Mouse (Mus musculus) cerebellum, adult 8-10 months (tissue): ENCODE data around the gene Mcoln1.
A peak's percentile ranks its signal among the peaks of the same experiment; 100 is the strongest.

ENCODE experiments used
- DNase-seq: peaks from one replicate; pipeline ENCODE4 v3.0.0; 2022

Mcoln1 gene

DNA sequence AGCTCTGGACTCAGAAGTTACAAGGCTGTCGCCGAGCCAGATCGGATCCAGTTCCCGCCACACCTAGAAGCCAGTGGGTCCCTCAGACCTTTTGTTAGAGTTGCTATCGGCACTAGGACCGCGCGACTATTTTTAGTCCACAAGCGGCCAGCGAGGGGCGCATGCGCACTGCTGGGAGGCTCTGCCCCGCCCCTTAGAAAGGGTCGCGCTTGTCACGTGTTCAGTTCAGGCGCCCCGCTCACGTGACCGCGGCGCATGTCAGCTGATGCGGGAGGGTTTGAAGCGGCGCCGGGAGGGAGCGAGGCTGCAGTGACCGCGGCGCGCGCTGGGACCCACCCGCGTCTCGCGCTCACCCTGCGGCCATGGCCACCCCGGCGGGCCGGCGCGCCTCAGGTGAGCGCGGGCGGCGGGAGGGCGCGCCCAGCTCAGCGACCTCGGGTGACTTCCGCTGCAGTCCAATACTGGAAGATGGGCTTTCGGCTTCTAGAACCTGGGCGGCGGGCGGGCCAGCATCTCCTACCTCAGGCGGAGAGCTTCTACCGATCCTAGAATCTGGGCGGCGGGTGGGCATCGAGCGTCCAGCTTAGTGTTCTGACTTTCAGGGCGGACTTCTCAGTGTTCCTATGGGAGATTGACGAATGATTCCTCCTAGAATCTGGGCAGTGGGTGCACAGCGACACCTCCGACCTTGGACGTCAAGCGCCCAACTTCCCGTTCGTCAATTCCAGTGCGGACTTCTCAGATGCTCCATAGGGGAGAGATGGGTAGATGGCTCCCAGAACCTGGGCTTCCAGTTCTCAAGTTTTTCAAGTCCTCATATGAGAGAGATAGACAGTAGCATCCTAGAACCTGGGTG lies at the start of gene Mcoln1:
Gene Mcoln1, plus strand, starts transcription at position 223 of the 856 bp plus-strand sequence.
- peak; percentile 99 for DNase-seq

- peak; percentile 60 for DNase-seq
These were observed 49.6 kb upstream of the Mcoln1 start for GRCm38 (mm10) chr8:3450670-3451069.

DNA sequence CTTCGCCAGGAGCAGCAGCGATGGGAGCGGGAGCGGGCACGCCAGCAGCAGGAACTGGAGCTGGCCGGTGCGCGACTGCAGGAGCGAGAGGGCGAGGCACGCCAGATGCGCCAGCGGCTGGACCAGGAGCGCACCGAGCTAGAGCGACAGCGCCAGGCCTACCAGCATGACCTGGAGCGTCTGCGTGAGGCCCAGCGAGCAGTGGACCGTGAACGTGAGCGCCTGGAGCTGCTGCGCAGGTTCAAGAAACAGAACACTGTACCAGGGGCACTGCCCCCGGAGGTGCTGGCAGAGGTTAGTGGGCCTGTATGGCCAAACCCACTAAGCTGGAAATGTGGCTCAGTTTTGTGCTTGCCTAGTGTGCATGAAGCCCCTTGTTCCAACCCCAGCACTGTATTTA lies 48.3 kb upstream of the Mcoln1 start:
- no peak for DNase-seq

- DNase-seq, result no peak
These were observed 37.0 kb upstream of the Mcoln1 start for GRCm38 (mm10) chr8:3463248-3463647.

GRCm38 (mm10) chr8:3464309-3464708 lies 35.9 kb upstream of the Mcoln1 start:
- no peak for DNase-seq

DNA sequence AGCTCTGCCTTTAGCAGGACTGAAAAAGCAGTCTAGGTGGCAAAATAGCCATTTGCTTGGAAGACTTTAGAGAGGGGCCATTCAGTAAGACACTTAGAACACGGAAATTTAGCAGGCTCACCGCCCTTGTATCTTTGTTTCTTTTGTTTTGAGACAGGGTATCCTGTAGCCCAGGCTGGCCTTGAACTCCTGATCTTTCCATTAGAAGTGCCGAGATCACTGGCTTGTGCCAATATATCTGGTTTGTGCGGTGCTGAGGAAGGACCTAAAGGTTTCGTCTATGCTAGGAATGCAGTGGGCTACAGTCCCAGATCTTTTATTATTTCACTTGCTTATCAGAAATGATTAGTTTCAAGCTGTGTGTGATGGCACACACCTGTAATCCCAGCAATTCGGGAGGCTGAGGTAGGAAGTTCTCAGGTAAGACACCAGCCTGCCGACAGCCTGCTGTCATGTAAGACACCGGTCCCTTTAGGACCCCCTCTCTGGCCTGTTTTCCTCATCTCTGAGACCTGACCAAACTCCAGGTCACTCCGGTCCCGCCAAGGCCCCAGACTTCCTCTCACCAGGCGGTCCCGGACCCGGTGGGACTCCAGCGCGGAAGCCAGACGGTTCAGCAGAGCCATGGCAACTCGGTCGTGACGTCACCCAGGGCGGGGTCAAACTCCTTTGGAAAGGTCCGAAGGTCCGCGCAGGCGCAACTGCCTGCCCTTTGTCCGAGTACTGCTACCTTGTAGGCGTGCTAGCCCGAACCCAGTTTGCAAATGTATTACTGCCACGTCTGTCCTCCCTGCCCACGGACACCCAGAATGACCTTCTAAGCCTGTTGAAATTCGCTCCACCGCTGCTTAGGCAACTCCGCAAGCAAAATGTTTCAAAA lies 33.0 kb upstream of the Mcoln1 start, which contains the start of gene Pex11g:
Gene Pex11g, minus strand, starts transcription at position 675 of the 880 bp plus-strand sequence.
- DNase-seq, result peak; percentile 96

DNA sequence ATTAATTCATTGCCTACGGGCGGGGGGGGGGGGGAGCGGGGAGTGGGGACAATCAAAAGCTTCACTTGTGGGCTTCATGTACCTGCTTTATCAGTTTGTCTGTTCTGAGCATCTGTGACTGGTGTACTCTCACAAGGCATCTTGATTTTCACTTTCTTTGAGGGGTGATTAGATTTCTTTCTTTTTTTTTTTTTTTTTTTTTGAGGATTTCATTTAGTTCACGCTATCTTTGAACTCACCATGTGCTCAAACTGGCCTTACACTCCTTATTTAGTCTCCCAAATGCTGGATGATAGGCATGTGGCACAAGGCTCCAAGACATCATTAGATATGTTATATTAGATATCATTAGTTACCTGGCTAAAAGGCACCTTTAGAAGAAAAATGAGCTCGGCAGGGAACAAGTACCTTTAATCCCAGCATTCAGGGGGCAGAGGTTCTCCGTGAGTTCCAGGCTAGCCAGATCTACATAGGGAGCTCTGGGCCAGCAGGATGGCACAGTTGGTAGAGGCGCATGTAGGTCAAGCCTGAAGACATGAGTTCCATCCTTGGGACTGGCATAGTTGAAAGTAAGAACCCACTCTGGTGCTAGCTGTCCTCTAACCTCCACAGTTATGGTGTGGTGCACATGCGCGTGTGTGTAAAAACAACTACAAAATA lies 32.2 kb upstream of the Mcoln1 start:
- no peak for DNase-seq

DNA sequence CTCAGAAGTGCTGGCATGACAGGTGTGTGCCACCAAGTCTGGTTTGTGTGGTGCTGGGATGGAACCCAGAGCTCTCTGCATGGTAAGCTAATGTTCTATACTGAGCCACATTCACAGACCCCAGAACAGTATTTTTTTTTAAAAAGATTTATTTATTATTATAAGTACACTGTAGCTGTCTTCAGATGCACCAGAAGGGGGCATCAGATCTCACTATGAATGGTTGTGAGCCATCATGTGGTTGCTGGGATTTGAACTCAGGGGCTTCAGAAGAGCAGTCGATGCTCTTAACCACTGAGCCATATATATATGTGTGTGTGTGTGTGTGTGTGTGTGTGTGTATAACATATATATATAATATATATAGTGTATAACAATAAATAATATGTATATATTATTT lies 31.4 kb upstream of the Mcoln1 start:
- DNase-seq, result no peak

GRCm38 (mm10) chr8:3470562-3470961 lies 29.7 kb upstream of the Mcoln1 start, which contains the start of gene Tex45:
Gene Tex45, plus strand, starts transcription at chr8:3470862.
- no peak for DNase-seq

DNA sequence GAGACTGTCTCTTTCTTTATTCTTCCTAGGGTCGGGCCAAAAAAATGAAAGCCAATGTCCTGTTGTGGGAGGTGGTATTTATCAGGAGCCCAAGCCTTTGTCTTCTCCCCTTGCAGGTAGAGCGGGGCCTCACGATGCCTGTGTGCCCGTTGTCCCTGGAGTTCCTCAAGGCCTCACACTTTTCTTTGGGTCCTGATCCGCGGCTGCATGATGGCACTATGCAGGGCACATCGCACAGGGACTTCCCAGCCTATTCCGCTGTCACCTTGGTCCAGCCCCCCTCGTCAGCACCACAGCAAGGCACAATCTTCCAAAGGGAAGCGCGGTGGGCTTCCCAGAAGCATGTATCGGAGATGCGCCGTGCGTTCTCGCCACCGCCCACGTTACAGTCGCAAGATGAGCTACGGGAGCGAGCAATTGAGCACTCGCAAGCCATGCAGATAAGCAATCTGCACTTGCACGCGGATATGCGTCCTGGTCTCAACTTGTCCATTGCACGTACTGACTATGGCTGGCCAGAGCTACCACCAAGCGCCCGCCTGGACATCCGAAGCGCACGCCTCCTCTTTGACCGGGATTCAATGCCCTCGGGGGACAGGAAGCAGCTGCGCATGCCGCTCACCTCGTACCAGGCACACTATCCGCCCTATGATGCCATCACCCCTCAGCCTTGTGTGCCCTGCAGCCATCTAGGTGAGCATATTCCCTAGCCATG lies 24.4 kb upstream of the Mcoln1 start:
- no peak for DNase-seq

DNA sequence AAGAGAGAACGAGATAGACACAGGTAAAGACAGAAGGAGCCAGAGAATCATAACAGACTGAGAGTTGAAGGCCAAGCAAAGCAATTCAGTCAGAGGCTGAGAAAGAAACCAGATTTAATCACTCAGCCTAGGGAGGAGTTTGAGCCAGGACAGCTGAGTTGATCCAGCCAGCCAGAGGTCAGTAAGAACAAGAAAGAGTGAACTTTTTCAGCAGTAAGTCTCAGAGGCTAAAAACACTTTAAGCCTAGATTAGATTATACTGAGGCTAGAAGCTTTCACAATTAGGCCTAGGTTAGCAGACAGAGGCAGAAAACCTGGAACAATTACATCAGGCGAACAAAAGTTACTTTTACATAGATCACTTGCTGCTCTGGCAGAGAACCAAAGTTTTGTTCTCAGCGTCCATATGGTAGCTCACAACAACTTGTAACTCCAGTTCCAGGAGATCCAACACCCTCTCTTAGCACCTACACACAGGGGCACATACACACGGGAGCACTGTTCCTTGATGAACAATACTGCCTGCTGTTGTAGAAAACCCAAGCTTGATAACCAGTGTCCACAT lies 20.0 kb upstream of the Mcoln1 start:
- no peak for DNase-seq

DNA sequence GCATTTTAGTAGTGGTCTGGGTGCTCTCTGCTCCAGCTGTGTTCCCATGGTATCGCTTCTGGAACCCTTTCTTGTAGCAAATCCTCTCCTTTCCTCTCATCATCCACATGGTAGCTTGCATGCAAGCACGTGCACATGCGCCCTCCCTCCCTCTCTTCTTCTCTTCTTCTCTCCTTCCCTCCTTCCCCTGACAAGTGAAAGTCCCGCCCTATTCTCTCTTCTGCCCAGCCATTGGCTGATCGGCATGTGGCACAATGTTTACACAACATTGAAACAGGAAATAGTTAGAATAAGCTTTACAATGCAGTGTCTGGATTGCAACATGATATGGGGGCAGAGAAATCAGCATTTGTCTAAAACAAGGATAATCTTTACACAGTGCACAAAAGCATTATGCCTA lies 18.7 kb upstream of the Mcoln1 start:
- DNase-seq, result no peak

DNA sequence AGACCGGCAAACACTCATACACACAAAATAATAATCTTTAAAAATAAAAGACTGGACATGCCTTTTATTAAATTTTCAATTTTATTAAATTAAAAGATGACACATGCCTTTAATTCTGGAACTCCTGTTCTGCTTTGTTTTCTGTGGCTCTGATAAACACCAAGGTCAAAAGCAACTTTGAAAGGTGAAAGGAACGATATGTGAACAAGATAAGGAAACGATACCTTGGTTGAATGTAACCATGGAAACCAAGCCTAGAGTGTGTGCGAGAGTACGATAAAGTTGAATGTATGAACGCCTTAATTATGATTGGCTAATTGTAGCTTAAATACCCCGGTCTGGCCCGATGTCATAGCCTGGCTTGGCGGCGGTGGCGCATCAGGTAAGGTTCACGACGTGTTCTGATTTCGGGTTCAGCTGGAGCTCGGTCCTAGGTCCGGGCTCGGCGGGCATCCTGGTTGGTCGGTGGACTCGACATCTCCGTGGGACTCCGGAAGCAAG lies 18.0 kb upstream of the Mcoln1 start:
- DNase-seq, result no peak

GRCm38 (mm10) chr8:3483546-3483945 lies 16.7 kb upstream of the Mcoln1 start:
- no peak for DNase-seq

GRCm38 (mm10) chr8:3485192-3485591 lies 15.1 kb upstream of the Mcoln1 start:
- no peak for DNase-seq

DNA sequence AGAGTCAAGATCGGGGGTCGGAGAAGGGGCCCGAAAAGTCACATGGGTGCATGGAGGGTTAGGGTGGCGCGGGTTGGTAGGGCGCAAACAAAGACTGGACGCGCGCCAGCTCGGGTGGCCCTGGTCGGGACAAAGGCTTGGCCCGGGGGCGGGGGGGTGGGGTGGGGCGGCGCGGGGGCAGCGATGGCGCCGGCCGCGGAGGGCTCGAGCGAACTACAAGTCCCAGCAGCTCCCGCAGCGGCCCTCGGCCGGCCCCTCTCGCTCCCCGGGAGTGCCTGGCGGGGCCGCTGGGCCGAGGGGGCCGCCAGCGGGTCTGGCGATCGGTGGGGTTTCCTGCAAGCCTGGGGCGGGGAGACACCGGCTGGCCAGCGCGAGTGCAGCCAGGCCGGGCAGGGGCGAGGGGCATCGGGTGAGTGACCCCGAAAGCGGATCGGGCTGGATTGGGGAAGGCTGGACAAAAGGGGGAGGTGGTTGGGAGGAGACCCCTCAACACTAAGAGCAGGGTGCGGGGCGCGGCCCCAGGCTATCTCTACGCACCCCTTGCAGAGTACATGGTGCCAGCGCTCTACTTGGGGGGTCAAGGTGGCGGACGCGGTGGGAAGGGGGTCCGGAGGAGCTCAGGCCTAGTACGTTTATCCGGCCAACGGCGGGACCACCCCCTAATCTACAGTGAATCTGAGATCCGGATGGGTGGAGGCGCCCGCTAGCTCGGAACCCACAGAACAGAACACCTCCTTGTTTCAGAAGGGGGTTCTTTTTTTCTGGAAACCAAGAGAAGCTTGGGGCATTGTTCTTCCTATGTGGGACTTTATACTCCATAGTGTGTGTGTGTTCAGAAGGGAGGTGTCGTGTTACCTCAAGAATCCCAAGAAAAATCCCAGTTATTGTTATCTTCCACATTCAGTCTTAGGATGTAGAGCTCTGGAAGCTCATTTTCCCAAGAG lies 7.1 kb upstream of the Mcoln1 start, which contains the start of gene Zfp358:
Gene Zfp358, plus strand, starts transcription at position 238 of the 944 bp plus-strand sequence.
- DNase-seq, result peak; percentile 74

DNA sequence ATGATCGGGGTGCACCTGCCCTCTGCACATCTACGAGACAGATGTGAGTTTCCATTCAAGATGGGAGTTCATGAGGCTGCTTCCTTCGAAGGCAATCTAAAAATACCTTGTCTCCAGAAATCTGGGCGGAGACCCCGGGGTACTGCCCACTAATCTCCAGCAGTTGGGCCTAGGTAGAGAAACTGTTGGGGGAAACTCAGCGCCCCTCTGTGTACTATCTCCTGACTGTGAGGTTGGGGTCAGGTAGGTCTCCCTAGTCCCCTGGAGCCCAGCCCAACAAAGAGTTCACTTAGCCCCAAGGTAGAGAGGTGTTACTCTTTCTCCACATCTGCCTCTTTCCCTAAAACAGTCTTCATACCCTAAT lies 6.4 kb upstream of the Mcoln1 start:
- no peak for DNase-seq

DNA sequence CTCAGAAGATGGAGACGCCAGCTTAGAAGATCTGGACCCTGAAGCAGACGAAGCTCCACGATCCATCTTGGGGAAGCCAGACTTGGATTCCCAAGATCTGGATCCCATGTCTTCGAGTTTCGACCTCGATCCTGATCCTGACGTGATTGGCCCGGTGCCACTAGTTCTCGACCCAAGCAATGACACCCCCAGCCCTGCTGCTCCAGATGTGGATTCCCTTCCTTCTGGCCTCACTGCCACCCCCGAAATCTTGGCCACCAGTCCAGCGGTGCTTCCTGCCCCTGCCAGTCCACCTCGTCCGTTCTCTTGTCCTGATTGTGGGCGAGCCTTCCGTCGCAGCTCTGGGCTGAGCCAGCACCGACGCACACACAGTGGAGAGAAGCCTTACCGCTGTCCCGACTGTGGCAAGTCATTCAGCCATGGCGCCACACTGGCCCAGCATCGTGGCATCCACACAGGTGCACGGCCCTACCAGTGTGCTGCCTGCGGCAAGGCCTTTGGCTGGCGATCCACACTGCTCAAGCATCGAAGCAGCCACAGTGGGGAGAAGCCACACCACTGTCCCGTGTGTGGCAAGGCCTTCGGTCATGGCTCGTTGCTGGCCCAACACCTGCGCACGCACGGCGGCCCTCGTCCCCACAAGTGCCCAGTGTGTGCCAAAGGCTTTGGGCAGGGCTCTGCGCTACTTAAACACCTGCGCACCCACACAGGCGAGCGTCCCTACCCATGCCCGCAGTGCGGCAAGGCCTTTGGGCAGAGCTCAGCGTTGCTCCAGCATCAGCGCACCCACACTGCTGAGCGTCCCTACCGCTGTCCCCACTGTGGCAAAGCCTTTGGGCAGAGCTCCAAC lies 4.5 kb upstream of the Mcoln1 start:
- DNase-seq, result no peak

DNA sequence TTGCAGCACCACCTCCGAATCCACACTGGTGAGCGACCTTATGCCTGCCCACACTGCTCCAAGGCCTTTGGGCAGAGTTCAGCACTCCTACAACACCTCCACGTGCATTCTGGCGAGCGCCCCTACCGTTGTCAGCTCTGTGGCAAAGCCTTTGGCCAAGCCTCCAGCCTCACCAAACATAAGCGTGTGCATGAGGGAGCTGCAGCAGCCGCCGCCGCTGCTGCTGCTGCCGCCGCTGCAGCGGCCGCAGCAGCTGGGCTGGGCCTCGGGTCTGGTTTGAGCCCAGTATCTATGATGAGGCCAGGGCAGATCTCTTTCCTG lies 3.9 kb upstream of the Mcoln1 start:
- DNase-seq, result no peak

GRCm38 (mm10) chr8:3498583-3498982 lies 1.7 kb upstream of the Mcoln1 start:
- DNase-seq, result no peak
